8 mouse cellular contexts compared by ENCODE assay signal in genomic region chr4:44402607-44403006, GRCm38 (mm10).
A peak's percentile ranks its signal among the peaks of the same experiment; 100 is the strongest.
DNase-seq lines count a peak whose midpoint lies in the region; ATAC-seq and TF ChIP-seq lines count a peak whose summit lies in the region.

No protein-coding gene starts in this region.

- intact Hi-C loops in gastrocnemius, adult 2 months (cut with DNase I), result no loop called here

- no peaks in the 10 kb centered on the region for H3K36me3 ChIP-seq in hindbrain, embryonic 12.5 days

- 7% methylated on average over 5 of the region's 5 CpGs for WGBS in hindbrain, embryonic 12.5 days

- H3K9me3 ChIP-seq in hindbrain, embryonic 12.5 days (replicated peaks), result no peaks in the 10 kb centered on the region

- CTCF ChIA-PET in Patski (lab: Charles Lee), result interaction anchor here (0.8 to 1.3 kb wide), 4 partner anchors 25 to 80 kb away, joined by 3 to 4 read pairs (median 3); no protein-coding TSS in a partner anchor

- no peak overlapping the region for H3K4me3 ChIP-seq in gastrocnemius, adult 2 months
- no peak overlapping the region for H3K4me3 ChIP-seq in hindbrain, embryonic 12.5 days

- no peak overlapping the region for H3K27ac ChIP-seq in gastrocnemius, adult 2 months
- no peak overlapping the region for H3K27ac ChIP-seq in hindbrain, embryonic 12.5 days

- POLR2A ChIA-PET in Patski (lab: Charles Lee), result no interaction called here

- H3K9ac ChIP-seq in hindbrain, embryonic 12.5 days, result no peak overlapping the region

- no peak for DNase-seq in gastrocnemius, adult 2 months
- DNase-seq in gastrocnemius, adult 18-20 months (ENCODE audit: low spot score), result no peak
- DNase-seq in 3T3-L1 (ENCODE audit: low read depth, low spot score), result peak; percentile 22
- no peak for DNase-seq in Patski (ENCODE audit: low read depth, low spot score)
- DNase-seq in layer of hippocampus, adult 11-12 months (ENCODE audit: low spot score), result no peak

- no peak overlapping the region for H3K4me2 ChIP-seq in hindbrain, embryonic 12.5 days (replicated peaks)

- H3K4me1 ChIP-seq in hindbrain, embryonic 12.5 days, result no peaks in the 10 kb centered on the region

- in situ Hi-C loops in Patski (cut with MboI; ENCODE audit: low pct_unique_long_range_greater_than_20kb), result no loop called here

- ATAC-seq in Patski, result no peak
- 0 out of 2 replicates have a peak, but pooled peaks have one; percentile 8 for ATAC-seq in hindbrain, embryonic 12.5 days (ENCODE audit: low FRiP score)
- ATAC-seq in neutrophil, adult 5-6 weeks (ENCODE audit: extremely low read depth, insufficient number of reproducible peaks, low FRiP score, poor library complexity, severe bottlenecking), result 0 out of 2 replicates have a peak, but pooled peaks have one; percentile 36
- no peak for ATAC-seq in inflammation-experienced regulatory T-cells, adult 6 months

- H3K27me3 ChIP-seq in Patski, result peaks cover 4% of the 10 kb centered on the region
- H3K27me3 ChIP-seq in hindbrain, embryonic 12.5 days, result peaks cover 5% of the 10 kb centered on the region; the same call in 1 of the 2 replicates

- peak; percentile 60 for TF ChIP-seq CTCF in gastrocnemius, adult 2 months (IDR thresholded peaks at IDR 0.05)
- peak; percentile 58 for TF ChIP-seq CTCF in Patski (IDR thresholded peaks at IDR 0.05)

Comparison
In these comparisons a context has a peak if more than half of its experiments do, and no peak if none do; other contexts are left out.
1. ATAC-seq: peak in hindbrain, embryonic 12.5 days (single experiment) and neutrophil, adult 5-6 weeks (single experiment); none in Patski (single experiment) and inflammation-experienced regulatory T-cells, adult 6 months (single experiment).